Mouse (Mus musculus) embryonic stem cell, embryonic (primary cell): Measurements from ENCODE around the gene Eif4g1.

ENCODE experiments used
- CTCF ChIA-PET, 4 experiments: fragments of 300-600 bp in 2 of 4; fragments of 350-600 bp in 2 of 4; sonication (Branson Sonifier 250); formaldehyde crosslinking; loops; one replicate each; lab custom pipeline; 2022; ENCODE audit warnings: inconsistent platforms in 2 of 4; lab: Charles Lee
- POLR2A ChIA-PET, 4 experiments: fragments of 300-600 bp in 2 of 4; fragments of 350-600 bp in 2 of 4; sonication (Branson Sonifier 250); formaldehyde crosslinking; loops; one replicate each; lab custom pipeline; 2022; ENCODE audit warnings: antibody characterized with exemption in 4 of 4, inconsistent platforms in 1 of 4; lab: Charles Lee

Eif4g1 gene

DNA sequence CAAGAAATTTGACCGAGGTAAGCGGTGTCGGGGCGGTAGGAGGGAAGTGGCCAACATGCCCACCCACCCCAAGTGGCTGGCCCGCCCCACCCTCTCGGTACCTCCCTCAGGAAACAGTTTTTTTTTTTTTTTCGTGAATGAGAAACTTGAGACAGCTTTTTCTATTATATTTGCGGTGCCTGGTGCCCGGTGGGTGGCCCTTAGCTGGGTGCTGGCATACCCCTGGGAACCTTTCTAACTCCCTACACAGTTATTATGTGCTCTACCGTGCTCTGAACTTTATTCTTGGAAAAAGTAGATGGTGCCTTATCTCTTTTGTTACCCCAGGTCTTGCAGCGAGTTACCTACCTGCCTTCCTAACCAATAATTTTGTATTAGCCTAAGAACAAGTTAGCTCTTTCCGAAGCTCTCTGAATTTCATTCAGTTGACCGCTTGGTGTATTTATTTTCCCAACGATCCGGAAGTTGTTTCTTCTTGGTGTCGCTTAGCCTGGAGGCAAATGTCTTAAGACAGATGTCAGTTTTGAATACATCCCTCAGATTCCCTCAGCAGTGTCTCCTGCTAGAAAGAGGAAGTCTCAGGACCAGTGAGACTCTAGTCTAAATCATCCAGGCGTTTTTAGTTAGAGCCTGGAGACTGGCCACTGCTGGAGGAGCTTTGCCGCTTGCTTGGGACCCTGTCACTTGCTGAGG, 50.0 kb downstream of the Eif4g1 start:
- POLR2A ChIA-PET: interaction anchor here in 3 of 4 experiments (0.6 to 9.0 kb wide), 51 partner anchors 8 to 1443 kb away, joined by 3 to 116 read pairs (median 5); partner anchors contain the start of genes Eif2b5 (in 2 of the 3), Abcf3 (in 1 of the 3), Alg3 (in 1 of the 3) and Ap2m1 (in 1 of the 3)
- CTCF ChIA-PET: interaction anchor here (0.5 to 3.8 kb wide), 18 partner anchors 8 to 674 kb away, joined by 3 to 30 read pairs (median 7); partner anchors contain the start of gene Fam131a (in 1 of the 4)

- CTCF ChIA-PET: interaction anchor here in 1 of 4 experiments (1.2 kb wide), 2 partner anchors 8 to 44 kb away, joined by 3 to 4 read pairs; no protein-coding TSS in a partner anchor
These were observed 53.7 kb downstream of the Eif4g1 start for GRCm38 (mm10) chr16:20721808-20722207.

GRCm38 (mm10) chr16:20722736-20723135, 54.6 kb downstream of the Eif4g1 start:
- ChIA-PET CTCF (interaction anchor here in 1 of 4 experiments (0.7 kb wide), 1 partner anchor 39 kb away, joined by 4 read pairs; no protein-coding TSS in a partner anchor), POLR2A (interaction anchor here in 2 of 4 experiments (0.7 to 1.9 kb wide), 5 partner anchors 13 to 176 kb away, joined by 3 to 5 read pairs (median 3); no protein-coding TSS in a partner anchor)

More at GRCm38 (mm10) chr16:20721808-20722207, 53.7 kb downstream of the Eif4g1 start:
- POLR2A ChIA-PET: interaction anchor here in 2 of 4 experiments (0.6 to 1.9 kb wide), 4 partner anchors 8 to 211 kb away, joined by 3 to 5 read pairs (median 4); no protein-coding TSS in a partner anchor

GRCm38 (mm10) chr16:20723247-20723646, 55.1 kb downstream of the Eif4g1 start:
- POLR2A ChIA-PET: interaction anchor here in 3 of 4 experiments (0.6 to 1.9 kb wide), 9 partner anchors 14 to 481 kb away, joined by 3 to 10 read pairs (median 4); partner anchors contain the start of gene Ephb3 (in 1 of the 3)
- CTCF ChIA-PET: interaction anchor here in 1 of 4 experiments (2.0 kb wide), 1 partner anchor 41 kb away, joined by 16 read pairs; no protein-coding TSS in a partner anchor

DNA sequence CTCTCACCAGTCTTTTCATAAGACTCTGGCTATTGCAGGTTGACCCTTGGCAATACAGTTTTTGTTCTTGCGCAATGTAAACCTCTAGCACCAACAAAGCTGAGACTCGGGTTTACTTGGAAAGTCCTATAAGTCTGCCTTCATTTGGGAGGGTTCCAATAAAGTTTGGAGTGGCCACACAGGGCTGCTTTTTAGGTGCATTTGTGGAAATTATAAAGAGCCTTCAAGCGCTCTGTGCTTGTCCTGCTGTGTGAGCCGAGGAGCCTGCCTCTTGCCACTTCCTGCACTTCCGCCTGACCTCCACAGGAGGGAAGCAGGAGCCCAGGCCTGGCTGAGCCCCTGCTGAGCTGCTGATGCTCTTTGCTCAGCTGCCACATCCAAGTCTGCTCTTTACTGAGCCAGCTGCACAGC, 56.2 kb downstream of the Eif4g1 start:
- CTCF ChIA-PET: interaction anchor here (0.5 to 2.0 kb wide), 23 partner anchors 9 to 534 kb away, joined by 3 to 21 read pairs (median 5); partner anchors contain the start of genes Ephb3 (in 1 of the 4) and Thpo (in 1 of the 4)
- POLR2A ChIA-PET: interaction anchor here in 3 of 4 experiments (0.6 to 4.3 kb wide), 16 partner anchors 8 to 480 kb away, joined by 3 to 30 read pairs (median 4); partner anchors contain the start of genes Chrd (in 1 of the 3), Clcn2 (in 1 of the 3), Ephb3 (in 1 of the 3) and Polr2h (in 1 of the 3)

DNA sequence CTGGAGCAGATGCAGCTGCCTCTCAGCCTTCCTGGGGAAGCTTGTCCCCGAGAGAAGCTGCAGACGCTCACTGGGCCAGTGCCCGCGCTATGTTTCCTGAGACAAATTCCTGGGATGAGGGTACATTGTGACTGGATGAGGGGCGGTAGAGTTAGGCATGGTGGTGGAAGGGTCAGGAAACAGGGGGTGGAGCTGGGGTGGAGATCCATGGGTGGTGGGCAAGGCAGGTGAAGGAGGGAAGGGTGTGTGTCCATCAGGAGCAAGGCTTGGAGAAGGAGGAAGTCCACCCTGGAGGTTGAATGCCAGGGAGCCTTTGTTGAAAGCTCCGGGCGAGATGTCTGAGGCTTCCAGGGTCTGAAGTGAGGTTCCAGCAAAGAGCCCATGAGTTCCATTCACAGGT, 57.2 kb downstream of the Eif4g1 start:
- CTCF ChIA-PET: interaction anchor here (0.7 to 1.7 kb wide), 11 partner anchors 10 to 479 kb away, joined by 3 to 21 read pairs (median 4); partner anchors contain the start of gene Ephb3 (in 1 of the 4)
- POLR2A ChIA-PET: interaction anchor here in 2 of 4 experiments (0.7 to 4.3 kb wide), 8 partner anchors 8 to 479 kb away, joined by 3 to 30 read pairs (median 4); partner anchors contain the start of genes Clcn2 (in 2 of the 2), Polr2h (in 2 of the 2) and Ephb3 (in 1 of the 2)

DNA sequence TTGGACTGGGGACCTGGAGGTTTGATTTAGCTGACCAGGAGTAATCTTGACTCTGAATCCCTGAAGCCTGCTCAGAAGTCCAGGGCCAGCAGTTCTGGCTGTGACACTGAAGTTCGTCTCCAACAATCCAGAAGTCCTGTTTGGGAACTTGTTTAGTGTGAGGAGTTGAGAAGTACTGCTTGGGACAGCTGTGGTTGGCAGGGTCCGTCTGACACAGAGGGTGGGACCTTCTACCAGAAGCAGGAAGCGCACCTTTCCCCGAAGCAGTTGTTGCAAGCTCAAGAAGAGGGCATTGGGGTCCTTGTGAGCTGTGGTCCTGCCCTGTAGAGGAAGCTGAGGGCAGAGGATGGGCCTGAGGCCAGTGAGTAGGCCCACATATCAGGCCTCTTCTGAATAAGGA, 57.6 kb downstream of the Eif4g1 start:
- ChIA-PET CTCF (interaction anchor here in 3 of 4 experiments (0.8 to 1.9 kb wide), 6 partner anchors 8 to 39 kb away, joined by 3 to 20 read pairs (median 6); partner anchors contain the start of genes Clcn2 (in 1 of the 3) and Polr2h (in 1 of the 3)), POLR2A (interaction anchor here in 2 of 4 experiments (0.7 to 4.3 kb wide), 7 partner anchors 9 to 479 kb away, joined by 3 to 30 read pairs (median 4); partner anchors contain the start of genes Clcn2 (in 2 of the 2), Polr2h (in 2 of the 2) and Ephb3 (in 1 of the 2))

- ChIA-PET CTCF (interaction anchor here in 2 of 4 experiments (0.5 to 1.9 kb wide), 4 partner anchors 9 to 449 kb away, joined by 3 to 9 read pairs (median 3); partner anchors contain the start of genes Clcn2 (in 1 of the 2) and Polr2h (in 1 of the 2)), POLR2A (interaction anchor here in 3 of 4 experiments (0.6 to 4.3 kb wide), 7 partner anchors 9 to 478 kb away, joined by 3 to 30 read pairs (median 4); partner anchors contain the start of genes Clcn2 (in 2 of the 3), Polr2h (in 2 of the 3) and Ephb3 (in 1 of the 3))
These were observed 58.3 kb downstream of the Eif4g1 start for GRCm38 (mm10) chr16:20726384-20726783.

GRCm38 (mm10) chr16:20730293-20730711, 62.2 kb downstream of the Eif4g1 start:
- POLR2A ChIA-PET: interaction anchor here in 3 of 4 experiments (0.5 to 3.0 kb wide), 15 partner anchors 9 to 1533 kb away, joined by 3 to 35 read pairs (median 3); partner anchors contain the start of genes Clcn2 (in 2 of the 3) and Polr2h (in 1 of the 3)

DNA sequence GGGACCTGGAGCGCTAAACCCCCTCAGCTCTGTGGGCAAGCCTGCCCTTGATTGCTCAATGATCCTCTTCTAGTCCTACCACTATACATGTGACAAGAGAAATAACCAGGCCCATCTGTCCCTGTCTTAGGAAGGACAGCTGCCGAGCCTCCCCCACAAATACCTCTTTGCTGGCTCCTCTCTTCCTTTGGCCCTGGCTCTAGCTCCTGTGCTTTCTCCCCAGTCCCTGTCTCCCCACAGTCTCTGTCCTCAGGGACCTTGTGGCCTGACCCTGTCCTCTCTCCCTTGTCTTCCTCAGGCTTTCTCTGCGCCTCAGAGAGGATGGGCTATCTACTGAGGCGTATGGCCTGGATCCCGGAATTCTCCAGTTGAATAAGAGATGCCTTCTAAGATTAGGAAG, 63.6 kb downstream of the Eif4g1 start:
- ChIA-PET CTCF (interaction anchor here in 2 of 4 experiments (0.7 to 3.0 kb wide), 3 partner anchors 15 to 459 kb away, joined by 3 to 14 read pairs (median 3); partner anchors contain the start of genes Clcn2 (in 1 of the 2) and Polr2h (in 1 of the 2)), POLR2A (interaction anchor here (0.6 to 3.8 kb wide), 6 partner anchors 10 to 433 kb away, joined by 3 to 35 read pairs (median 4); partner anchors contain the start of genes Clcn2 (in 2 of the 4) and Polr2h (in 2 of the 4))

More at GRCm38 (mm10) chr16:20730293-20730711, 62.2 kb downstream of the Eif4g1 start:
- CTCF ChIA-PET: interaction anchor here (0.5 to 3.0 kb wide), 10 partner anchors 9 to 781 kb away, joined by 3 to 14 read pairs (median 4); partner anchors contain the start of genes Clcn2 (in 1 of the 4) and Polr2h (in 1 of the 4)

DNA sequence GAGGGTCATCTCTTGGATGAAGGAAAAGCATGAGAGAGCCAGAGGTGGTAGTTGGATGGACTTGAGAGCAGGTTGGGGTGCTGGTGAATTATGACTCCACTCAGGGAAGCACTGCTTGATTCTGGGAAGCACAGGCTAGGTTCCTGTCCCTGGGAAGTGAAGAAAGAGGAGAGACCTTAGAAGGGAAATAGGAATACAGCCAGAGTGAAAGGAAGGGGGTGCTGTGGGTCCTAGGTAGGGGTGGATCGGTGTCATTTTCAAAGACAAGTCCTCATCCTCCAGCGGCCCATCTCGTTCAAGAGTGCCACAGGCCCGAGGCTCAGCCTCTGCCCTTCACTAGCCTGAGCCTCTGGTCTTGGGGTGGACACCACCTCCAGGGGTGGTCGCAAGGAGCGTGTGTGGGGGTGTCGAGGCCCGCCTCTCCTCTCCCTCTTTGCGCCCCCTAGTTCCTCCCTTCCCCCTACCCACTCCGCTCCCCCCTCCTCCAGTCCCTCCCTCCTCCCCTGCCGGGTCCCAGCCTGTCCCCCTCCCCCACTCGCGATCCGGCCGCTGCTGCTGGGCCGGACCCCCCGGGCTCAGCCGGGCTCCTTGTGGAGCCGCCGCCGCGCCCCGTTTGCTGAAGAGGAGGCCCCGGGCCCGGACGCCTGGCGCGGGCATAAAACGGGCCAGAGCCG, 64.3 kb downstream of the Eif4g1 start:
- CTCF ChIA-PET: no interaction called here
- POLR2A ChIA-PET: interaction anchor here (0.6 to 3.8 kb wide), 6 partner anchors 8 to 30 kb away, joined by 3 to 35 read pairs (median 4); partner anchors contain the start of genes Clcn2 (in 3 of the 4) and Polr2h (in 3 of the 4)

- POLR2A ChIA-PET: interaction anchor here in 3 of 4 experiments (0.6 to 3.8 kb wide), 5 partner anchors 8 to 31 kb away, joined by 3 to 13 read pairs (median 3); partner anchors contain the start of genes Clcn2 (in 1 of the 3) and Polr2h (in 1 of the 3)
- CTCF ChIA-PET: interaction anchor here in 2 of 4 experiments (0.5 to 1.5 kb wide), 3 partner anchors 9 to 42 kb away, joined by 3 to 7 read pairs (median 3); no protein-coding TSS in a partner anchor
These were observed 65.0 kb downstream of the Eif4g1 start, which contains the start of gene Chrd for GRCm38 (mm10) chr16:20732925-20733730. TSS of gene Chrd (plus strand) at chr16:20733127.

DNA sequence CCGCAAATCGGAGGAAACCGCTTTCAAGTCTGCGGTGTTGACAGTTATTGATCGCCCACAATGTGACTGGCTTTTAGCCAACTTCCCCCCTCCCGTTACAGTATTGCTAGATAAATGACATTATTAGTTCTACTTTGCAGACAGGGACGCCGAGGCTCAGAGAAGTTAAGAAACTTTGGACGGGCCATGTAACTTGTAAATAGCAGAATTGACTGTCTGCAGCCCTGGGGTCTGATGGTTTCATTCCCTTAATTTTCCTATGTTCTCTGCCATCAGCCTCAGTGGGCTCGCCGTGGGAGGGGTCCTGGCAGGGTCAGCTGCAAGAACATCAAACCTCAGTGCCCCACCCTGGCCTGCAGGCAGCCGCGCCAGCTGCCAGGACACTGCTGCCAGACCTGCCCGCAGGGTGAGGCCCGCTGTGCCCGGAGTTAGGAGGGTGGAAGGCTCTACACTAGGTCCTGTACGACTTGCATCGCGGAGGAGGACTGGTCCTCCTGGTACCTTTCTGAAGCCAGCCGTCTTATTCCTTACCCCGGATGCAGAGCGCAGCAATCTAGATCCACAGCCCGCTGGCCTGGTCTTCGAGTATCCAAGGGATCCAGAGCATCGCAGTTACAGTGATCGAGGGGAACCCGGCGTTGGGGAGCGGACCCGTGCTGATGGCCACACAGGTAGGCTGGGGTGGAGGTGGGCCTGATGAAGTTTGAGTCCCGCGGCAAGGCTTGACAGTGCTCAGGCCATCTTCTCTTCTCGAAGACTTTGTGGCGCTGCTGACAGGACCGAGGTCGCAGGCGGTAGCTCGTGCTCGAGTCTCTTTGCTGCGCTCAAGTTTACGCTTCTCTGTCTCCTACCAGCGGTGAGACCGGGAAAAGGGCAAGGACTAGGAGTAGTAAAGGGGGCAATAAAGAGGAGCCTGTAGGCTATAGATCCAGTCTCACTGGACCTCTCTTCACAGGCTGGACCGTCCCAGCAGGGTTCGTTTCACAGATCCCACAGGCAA, 65.9 kb downstream of the Eif4g1 start, which contains the start of gene Thpo:
TSS of gene Thpo (minus strand) at position 781 of the 1,000 bp plus-strand sequence.
- POLR2A ChIA-PET: interaction anchor here in 2 of 4 experiments (1.0 to 3.8 kb wide), 4 partner anchors 17 to 32 kb away, joined by 3 to 13 read pairs (median 5); partner anchors contain the start of genes Clcn2 (in 1 of the 2) and Polr2h (in 1 of the 2)
- CTCF ChIA-PET: interaction anchor here in 3 of 4 experiments (0.7 to 1.5 kb wide), 4 partner anchors 9 to 17 kb away, joined by 3 to 6 read pairs (median 3); partner anchors contain the start of genes Clcn2 (in 1 of the 3) and Polr2h (in 1 of the 3)

DNA sequence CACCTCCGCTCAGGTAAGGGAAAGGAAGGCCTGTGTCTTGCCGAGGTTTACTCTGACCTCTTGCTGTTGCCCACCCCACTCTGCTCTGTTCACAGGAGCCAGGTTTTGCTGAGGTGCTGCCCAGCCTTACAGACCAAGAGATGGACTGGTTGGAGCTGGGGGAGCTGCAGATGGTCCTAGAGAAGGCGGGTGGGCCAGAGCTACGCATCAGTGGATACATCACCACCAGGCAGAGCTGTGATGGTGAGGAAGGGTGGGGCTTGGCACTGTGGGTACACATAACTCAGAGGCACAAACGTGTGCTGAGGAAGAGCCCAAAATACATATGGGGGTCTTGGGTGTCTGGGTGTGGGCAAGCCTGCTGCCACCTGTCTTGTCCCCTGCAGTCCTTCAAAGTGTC, 67.5 kb downstream of the Eif4g1 start:
- ChIA-PET CTCF (interaction anchor here in 1 of 4 experiments (1.0 kb wide), 1 partner anchor 29 kb away, joined by 3 read pairs; no protein-coding TSS in a partner anchor), POLR2A (interaction anchor here in 1 of 4 experiments (0.6 kb wide), 1 partner anchor 9 kb away, joined by 3 read pairs; no protein-coding TSS in a partner anchor)
